Mouse (Mus musculus) intestine, embryonic 14.5 days (tissue): ENCODE results near the gene Pdilt. TPM values are rescaled to one million over a fixed set of nuclear protein-coding genes. Genes with fewer than 3 reads are reported as not detected.

Experiments
- ATAC-seq: fragments of 200-750 bp; cut with Nextera tagmentation; replicated peaks from 2 replicates; pipeline ENCODE4 v1.8.0; 2017; ENCODE audit warnings: low read depth, moderate number of reproducible peaks, moderate TSS enrichment, moderate library complexity; ENCODE audit not compliant: low FRiP score, low TSS enrichment
- DNase-seq: peaks from one replicate; pipeline ENCODE4 v3.0.0-alpha.2; 2018; ENCODE audit warnings: low spot score
- H3K27ac ChIP-seq: fragments of 300-500 bp; sonication (generic); 2 replicates; pipeline ENCODE4 v1.5.1; 2014; ENCODE audit warnings: low read depth, mild to moderate bottlenecking, control low read depth
- H3K27me3 ChIP-seq: fragments of 300-500 bp; sonication (generic); replicated peaks from 2 replicates; pipeline ENCODE4 v1.6.1; 2014; ENCODE audit warnings: low read length, control low read depth; ENCODE audit not compliant: control insufficient read depth, insufficient read depth
- H3K36me3 ChIP-seq: fragments of 300-500 bp; sonication (generic); 2 replicates; pipeline ENCODE4 v1.6.1; 2014; ENCODE audit warnings: low read length, control low read depth; ENCODE audit not compliant: control insufficient read depth, insufficient read depth
- H3K4me1 ChIP-seq: fragments of 300-500 bp; sonication (generic); replicated peaks from 2 replicates; pipeline ENCODE4 v1.6.1; 2014; ENCODE audit warnings: low read length, control low read depth, mixed read lengths; ENCODE audit not compliant: control insufficient read depth, insufficient read depth
- H3K4me2 ChIP-seq: fragments of 300-500 bp; sonication (generic); 2 replicates; pipeline ENCODE4 v1.6.1; 2014; ENCODE audit warnings: low read length
- H3K4me3 ChIP-seq: fragments of 300-500 bp; sonication (generic); 2 replicates; pipeline ENCODE4 v1.5.1; 2014; ENCODE audit warnings: low read depth, low read length, control low read depth, mixed read lengths
- H3K9ac ChIP-seq: fragments of 300-500 bp; sonication (generic); 2 replicates; pipeline ENCODE4 v1.6.1; 2014; ENCODE audit warnings: mild to moderate bottlenecking, low read length
- H3K9me3 ChIP-seq: fragments of 300-500 bp; sonication (generic); 2 replicates; pipeline ENCODE4 v1.6.1; 2016; ENCODE audit warnings: low read length, control low read depth; ENCODE audit not compliant: control insufficient read depth
- WGBS: fragments of 180-500 bp; shearing (Covaris S2); extraction: QIAGEN DNeasy Blood & Tissue Kit; methylation state at CpG from one replicate; pipeline ENCODE4 v1.1.7; 2014; 5-methylcytosine and 5-hydroxymethylcytosine counted together
- polyA plus RNA-seq: library from polyadenylated mRNA; unstranded; fragments of >200 nt; fragmentation: Nextera tagmentation; extraction: Ambion mirVana; gene quantifications from 2 replicates; pipeline ENCODE4 v1.2.1, GENCODE M21; 2014

Gene Pdilt
- polyA plus RNA-seq, 1 experiment from 2014 or later: not detected

GRCm38 (mm10) chr7:119521816-119522215, 1.5 kb downstream of the Pdilt start:
- ATAC-seq: no peak
- Histone ChIP-seq H3K4me2 (no peak overlapping the region), H3K36me3 (no peaks in the 10 kb centered on the region), H3K4me1 (no peaks in the 10 kb centered on the region), H3K27me3 (no peaks in the 10 kb centered on the region), H3K27ac (no peak overlapping the region), H3K9ac (no peak overlapping the region), H3K4me3 (no peak overlapping the region), H3K9me3 (no peaks in the 10 kb centered on the region)
- WGBS: 70% methylated on average over 3 of the region's 3 CpGs
- DNase-seq: no peak

DNA sequence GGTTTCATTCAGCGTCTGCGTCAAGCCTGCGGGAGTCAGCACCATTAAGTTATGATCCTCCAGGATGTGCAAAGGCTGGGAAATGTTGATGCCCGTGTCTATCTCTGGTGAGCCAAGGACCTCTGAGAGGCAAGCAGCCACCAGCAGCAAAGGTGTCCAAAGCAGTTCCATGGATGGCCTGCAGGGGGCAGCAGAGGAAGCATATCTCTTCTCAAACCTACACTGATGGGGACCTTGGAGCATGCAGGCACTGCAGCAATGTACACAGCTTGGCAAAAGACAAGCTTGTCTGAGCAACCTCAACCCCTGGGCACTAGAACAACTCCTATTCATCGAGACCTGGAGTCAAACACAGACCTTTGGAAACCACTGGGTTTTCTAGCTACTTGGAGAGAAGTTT, 3.6 kb downstream of the Pdilt start:
- Histone ChIP-seq H3K9me3 (no peaks in the 10 kb centered on the region), H3K27ac (no peak overlapping the region), H3K27me3 (no peaks in the 10 kb centered on the region), H3K9ac (no peak overlapping the region), H3K36me3 (no peaks in the 10 kb centered on the region), H3K4me2 (no peak overlapping the region), H3K4me1 (no peaks in the 10 kb centered on the region), H3K4me3 (no peak overlapping the region)
- peak; percentile 81 for DNase-seq
- 47% methylated on average over 5 of the region's 5 CpGs for WGBS
- no peak for ATAC-seq

GRCm38 (mm10) chr7:119519163-119519562, 4.1 kb downstream of the Pdilt start, which contains the start of gene Acsm5:
Gene Acsm5 (plus strand): TSS chr7:119519463.
- H3K27ac ChIP-seq: no peak within 1 kb of the TSS
- no peaks in the 10 kb centered on the region for H3K27me3 ChIP-seq
- no peaks in the 10 kb centered on the region for H3K9me3 ChIP-seq
- no peaks in the 10 kb centered on the region for H3K36me3 ChIP-seq
- DNase-seq (no peak), ATAC-seq (no peak)
- H3K9ac ChIP-seq: no peak within 1 kb of the TSS
- H3K4me1 ChIP-seq: no peaks in the 10 kb centered on the region
- 74% methylated on average over 5 of the region's 5 CpGs for WGBS
- H3K4me2 ChIP-seq: no peak within 1 kb of the TSS
- no peak within 1 kb of the TSS for H3K4me3 ChIP-seq

- Histone ChIP-seq H3K9ac (no peak overlapping the region), H3K36me3 (no peaks in the 10 kb centered on the region), H3K9me3 (no peaks in the 10 kb centered on the region), H3K27ac (no peak overlapping the region), H3K4me3 (no peak overlapping the region), H3K4me1 (no peaks in the 10 kb centered on the region), H3K27me3 (no peaks in the 10 kb centered on the region), H3K4me2 (no peak overlapping the region)
- ATAC-seq: no peak
- 78% methylated on average over 7 of the region's 7 CpGs for WGBS
- no peak for DNase-seq
Observed at GRCm38 (mm10) chr7:119516272-119516558, 7.1 kb downstream of the Pdilt start.

DNA sequence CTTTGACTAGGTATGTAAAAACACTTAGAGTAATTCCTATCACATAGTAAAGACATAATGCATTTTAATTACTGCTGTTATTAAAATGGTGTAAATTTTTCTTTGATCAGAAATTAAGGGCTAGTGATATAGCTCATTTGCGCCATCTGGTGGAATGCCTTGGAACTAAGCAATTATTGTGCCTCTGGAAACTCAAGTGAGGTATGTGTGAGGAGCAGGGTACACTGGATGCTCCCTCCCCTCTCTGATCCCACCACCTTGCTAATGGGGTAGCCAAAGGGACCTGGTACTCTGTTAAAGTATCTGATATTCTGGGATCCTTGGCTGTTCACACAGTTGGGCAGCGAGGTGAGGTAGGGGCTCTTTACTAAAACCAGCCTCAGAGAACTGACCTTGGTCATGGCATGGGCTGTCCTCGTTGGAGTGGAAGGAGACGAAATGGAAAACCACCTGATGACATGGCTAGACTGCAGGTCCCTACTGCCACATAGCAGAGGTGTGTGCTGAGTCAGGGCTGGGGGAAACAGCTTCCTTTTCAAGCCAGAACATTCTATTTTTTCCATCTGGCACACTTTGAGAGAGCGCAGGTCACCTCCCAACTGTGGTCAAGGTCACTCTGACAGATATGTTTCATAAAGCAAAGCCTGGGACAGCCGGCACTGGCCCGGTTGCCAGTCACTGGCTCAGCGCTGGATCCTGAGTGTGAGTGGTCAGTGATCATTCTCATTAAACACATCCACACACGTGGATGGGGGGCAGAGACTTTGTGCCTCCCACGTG, 7.6 kb downstream of the Pdilt start:
- no peaks in the 10 kb centered on the region for H3K36me3 ChIP-seq
- DNase-seq: peak; percentile 70
- no peaks in the 10 kb centered on the region for H3K4me1 ChIP-seq
- no peak overlapping the region for H3K4me3 ChIP-seq
- H3K27ac ChIP-seq: no peak overlapping the region
- no peak overlapping the region for H3K9ac ChIP-seq
- H3K4me2 ChIP-seq: no peak overlapping the region
- no peaks in the 10 kb centered on the region for H3K27me3 ChIP-seq
- H3K9me3 ChIP-seq: no peaks in the 10 kb centered on the region
- no peak for ATAC-seq
- WGBS: 65% methylated on average over 10 of the region's 10 CpGs

DNA sequence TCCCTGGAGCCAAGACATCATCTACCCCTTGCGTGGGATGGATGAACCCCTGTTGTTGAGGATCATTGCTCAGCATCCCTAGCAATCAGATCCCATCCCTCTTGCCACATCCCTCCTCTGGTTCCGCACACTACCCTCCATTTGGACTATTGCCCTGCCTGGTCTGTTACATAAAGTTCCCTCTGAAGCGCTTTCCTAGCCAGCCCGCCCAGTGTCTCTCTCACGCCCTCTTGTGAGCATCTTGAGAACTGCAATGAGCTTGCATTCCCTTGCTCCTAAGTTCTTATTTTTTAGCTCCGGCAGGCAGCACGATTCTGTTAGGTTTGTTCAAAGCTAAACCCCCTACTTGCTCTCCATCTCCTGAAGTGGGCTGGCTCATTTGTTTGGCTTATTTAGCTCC, 10.2 kb downstream of the Pdilt start:
- Histone ChIP-seq H3K9ac (no peak overlapping the region), H3K9me3 (no peaks in the 10 kb centered on the region), H3K27ac (no peak overlapping the region), H3K4me2 (no peak overlapping the region), H3K27me3 (no peaks in the 10 kb centered on the region), H3K4me3 (no peak overlapping the region), H3K4me1 (no peaks in the 10 kb centered on the region), H3K36me3 (no peaks in the 10 kb centered on the region)
- ATAC-seq (no peak), DNase-seq (peak; percentile 75)
- WGBS: 36% methylated on average over 7 of the region's 7 CpGs

DNA sequence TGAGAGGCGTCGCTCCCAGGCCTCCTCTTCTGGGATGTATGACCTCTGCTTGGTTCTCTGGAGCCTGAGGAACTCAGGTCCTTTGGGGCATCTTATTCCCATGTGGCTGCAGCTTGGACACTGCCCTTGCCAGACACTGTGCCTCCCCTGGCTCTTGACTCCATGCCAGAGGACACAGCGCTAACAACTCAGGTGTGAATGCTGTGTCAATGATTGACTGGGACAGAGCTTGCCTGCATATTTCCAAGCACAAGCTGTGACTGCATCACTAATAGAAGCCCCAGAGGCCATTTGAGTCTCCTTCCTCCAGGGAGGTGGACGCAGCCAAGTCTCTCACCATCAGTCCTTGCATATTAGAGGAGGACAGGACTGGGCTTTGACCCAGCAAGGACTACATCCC, 12.1 kb downstream of the Pdilt start:
- Histone ChIP-seq H3K9ac (no peak overlapping the region), H3K36me3 (no peaks in the 10 kb centered on the region), H3K4me1 (no peaks in the 10 kb centered on the region), H3K27ac (no peak overlapping the region), H3K4me3 (no peak overlapping the region), H3K27me3 (no peaks in the 10 kb centered on the region), H3K9me3 (no peaks in the 10 kb centered on the region), H3K4me2 (no peak overlapping the region)
- 89% methylated on average over 4 of the region's 4 CpGs for WGBS
- DNase-seq (no peak), ATAC-seq (no peak)

DNA sequence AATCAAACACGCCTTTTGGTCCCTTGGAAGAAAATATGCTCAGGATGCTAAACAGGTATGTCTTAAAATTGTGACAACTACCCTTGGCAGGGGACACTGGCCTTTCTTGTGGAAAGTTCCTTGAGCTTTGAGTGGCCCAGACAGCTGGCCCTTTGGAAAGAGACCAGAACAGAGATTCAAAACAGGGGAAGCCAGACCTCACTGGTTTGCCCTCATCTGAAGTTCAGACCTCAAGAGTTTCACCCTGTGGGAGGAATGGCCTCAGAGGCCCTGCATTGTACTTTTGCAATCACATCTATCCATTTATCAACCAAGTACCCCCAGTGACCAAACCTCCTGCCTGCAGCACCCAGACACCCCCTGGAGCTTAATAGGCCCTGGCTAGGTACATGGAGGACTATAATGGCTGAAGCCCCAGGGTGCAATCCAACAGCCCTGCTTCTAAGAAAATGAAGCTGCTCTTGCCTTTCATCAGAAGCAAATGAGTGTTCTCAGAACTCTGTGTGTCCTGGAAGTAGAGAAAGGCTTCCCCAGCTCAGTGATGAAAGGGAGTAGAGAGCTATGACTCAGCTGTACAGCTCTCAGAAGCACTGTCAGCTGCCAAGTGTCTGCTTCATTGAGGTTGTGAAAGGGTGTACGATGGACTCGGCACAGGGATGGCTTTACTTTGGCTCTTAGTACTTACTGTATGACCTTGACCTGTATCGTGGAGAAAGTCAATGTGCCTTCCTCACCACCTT, 33.1 kb downstream of the Pdilt start:
- 81% methylated on average over 4 of the region's 4 CpGs for WGBS
- no peak overlapping the region for H3K27ac ChIP-seq

DNA sequence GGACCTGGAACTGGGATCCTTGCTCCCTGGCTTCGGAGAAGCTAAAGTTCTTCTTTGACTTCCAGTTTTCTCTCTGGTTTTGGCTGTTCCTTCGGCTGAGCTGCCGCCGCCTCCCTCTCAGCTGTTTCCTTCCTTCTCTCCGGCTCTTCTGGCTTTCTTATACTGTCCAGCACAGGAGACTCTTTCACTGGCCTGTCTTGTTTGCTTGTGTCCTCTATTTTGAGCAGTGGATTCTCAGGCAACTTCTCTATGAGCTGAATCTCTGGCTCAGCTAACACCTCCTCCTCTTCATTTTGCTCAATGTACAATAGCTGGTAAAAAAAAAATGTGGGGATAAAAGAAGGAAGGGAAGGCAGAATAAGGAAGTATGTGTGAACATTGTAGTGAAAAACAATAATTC, 36.6 kb downstream of the Pdilt start:
- H3K4me2 ChIP-seq: no peak overlapping the region
- H3K4me1 ChIP-seq: no peaks in the 10 kb centered on the region
- no peak overlapping the region for H3K9ac ChIP-seq
- no peak overlapping the region for H3K27ac ChIP-seq
- no peaks in the 10 kb centered on the region for H3K9me3 ChIP-seq
- 85% methylated on average over 5 of the region's 5 CpGs for WGBS
- DNase-seq (no peak), ATAC-seq (no peak)
- no peak overlapping the region for H3K4me3 ChIP-seq
- H3K36me3 ChIP-seq: no peaks in the 10 kb centered on the region
- no peaks in the 10 kb centered on the region for H3K27me3 ChIP-seq

More for the DNA sequence above, 33.1 kb downstream of the Pdilt start:
- Histone ChIP-seq H3K9me3 (no peaks in the 10 kb centered on the region), H3K27me3 (no peaks in the 10 kb centered on the region), H3K4me1 (no peaks in the 10 kb centered on the region), H3K36me3 (no peaks in the 10 kb centered on the region), H3K9ac (no peak overlapping the region), H3K4me2 (no peak overlapping the region), H3K4me3 (no peak overlapping the region)
- no peak for ATAC-seq
- DNase-seq: no peak
